8 mouse cellular contexts compared by ENCODE assay signal in genomic region chr2:152737306-152738221, GRCm38 (mm10). TPM values are rescaled to one million over a fixed set of nuclear protein-coding genes. Genes with fewer than 3 reads are reported as not detected.
A peak's percentile ranks its signal among the peaks of the same experiment; 100 is the strongest.
DNase-seq lines count a peak whose midpoint lies in the region; ATAC-seq and TF ChIP-seq lines count a peak whose summit lies in the region.

No protein-coding gene starts in this region.

- ATAC-seq in hindbrain, embryonic 13.5 days (ENCODE audit: low FRiP score) = no peak
- no peak for ATAC-seq in liver, embryonic 16.5 days (ENCODE audit: low read depth)
- ATAC-seq in stomach, postnatal 0 days (ENCODE audit: low FRiP score, low TSS enrichment) = no peak

- peak overlapping the region; percentile 79 for H3K9ac ChIP-seq in hindbrain, embryonic 13.5 days
- H3K9ac ChIP-seq in liver, embryonic 16.5 days (ENCODE audit: low read depth, low read length) = peak overlapping the region; percentile 68
- peak overlapping the region; percentile 90 for H3K9ac ChIP-seq in stomach, postnatal 0 days (ENCODE audit: low read length)

- H3K4me2 ChIP-seq in hindbrain, embryonic 13.5 days = peak overlapping the region; percentile 91
- H3K4me2 ChIP-seq in liver, embryonic 16.5 days (ENCODE audit: low read depth, low read length) = peak overlapping the region; percentile 98
- H3K4me2 ChIP-seq in stomach, postnatal 0 days (replicated peaks; ENCODE audit: low read depth) = peak overlapping the region; percentile 86

- 7% methylated on average over 10 of the region's 10 CpGs for WGBS in hindbrain, embryonic 13.5 days
- WGBS in liver, embryonic 16.5 days (ENCODE audit: insufficient replicate concordance) = 13% methylated on average over 10 of the region's 10 CpGs
- 13% methylated on average over 10 of the region's 10 CpGs for WGBS in stomach, postnatal 0 days

- no peaks in the 10 kb centered on the region for H3K36me3 ChIP-seq in testis, adult 2 months (ENCODE audit: control insufficient read depth, insufficient read depth, low read length)
- H3K36me3 ChIP-seq in hindbrain, embryonic 13.5 days = no peaks in the 10 kb centered on the region
- no peaks in the 10 kb centered on the region for H3K36me3 ChIP-seq in liver, embryonic 16.5 days (ENCODE audit: control insufficient read depth, insufficient read depth)
- H3K36me3 ChIP-seq in stomach, postnatal 0 days (ENCODE audit: control insufficient read depth, insufficient read depth, low read length) = no peaks in the 10 kb centered on the region

- H3K9me3 ChIP-seq in hindbrain, embryonic 13.5 days = no peaks in the 10 kb centered on the region
- H3K9me3 ChIP-seq in liver, embryonic 16.5 days (replicated peaks; ENCODE audit: control insufficient read depth, low read length) = no peaks in the 10 kb centered on the region
- no peaks in the 10 kb centered on the region for H3K9me3 ChIP-seq in stomach, postnatal 0 days (ENCODE audit: control insufficient read depth, low read length)

- no peaks in the 10 kb centered on the region for H3K27me3 ChIP-seq in testis, adult 2 months (ENCODE audit: control insufficient read depth, insufficient read depth, low read length)
- H3K27me3 ChIP-seq in hindbrain, embryonic 13.5 days = no peaks in the 10 kb centered on the region
- H3K27me3 ChIP-seq in liver, embryonic 16.5 days (ENCODE audit: control insufficient read depth, insufficient read depth, low read depth, low read length) = peaks cover 17% of the 10 kb centered on the region
- H3K27me3 ChIP-seq in stomach, postnatal 0 days (ENCODE audit: control insufficient read depth, insufficient read depth, low read length) = no peaks in the 10 kb centered on the region

- DNase-seq in testis, postnatal 14 days (ENCODE audit: low spot score) = no peak
- DNase-seq in stomach, postnatal 0 days (ENCODE audit: low spot score) = peak; percentile 59
- DNase-seq in frontal cortex, postnatal 25 days (ENCODE audit: low spot score in 2 of 2) = no peak
- DNase-seq in frontal cortex, postnatal 14 days (ENCODE audit: low spot score in 2 of 2) = no peak

- H3K4me3 ChIP-seq in testis, adult 2 months (ENCODE audit: control insufficient read depth, low read depth, low read length) = peak overlapping the region; percentile 24
- peak overlapping the region; percentile 69 for H3K4me3 ChIP-seq in embryonic fibroblast, embryonic 13.5 days (ENCODE audit: insufficient read depth, low read length)
- H3K4me3 ChIP-seq in hindbrain, embryonic 13.5 days = peak overlapping the region; percentile 58
- H3K4me3 ChIP-seq in liver, embryonic 16.5 days (ENCODE audit: low read depth, low read length) = peak overlapping the region; percentile 63
- peak overlapping the region; percentile 78 for H3K4me3 ChIP-seq in stomach, postnatal 0 days (ENCODE audit: low read depth, low read length)

- no peak for TF ChIP-seq CTCF in testis, adult 2 months (IDR thresholded peaks at IDR 0.05; ENCODE audit: control insufficient read depth, insufficient read depth, insufficient replicate concordance, low read depth, low read length)
- TF ChIP-seq CTCF in embryonic fibroblast, embryonic 13.5 days (IDR thresholded peaks at IDR 0.05; ENCODE audit: borderline replicate concordance, insufficient read depth, low read length) = no peak
- TF ChIP-seq CTCF in stomach, postnatal 0 days (IDR thresholded peaks at IDR 0.05; ENCODE audit: low read depth) = no peak

- TF ChIP-seq EP300 in stomach, postnatal 0 days (optimal IDR thresholded peaks at IDR 0.05) = no peak

- no peak for TF ChIP-seq POLR2A in testis, adult 2 months (IDR thresholded peaks at IDR 0.05; ENCODE audit: control insufficient read depth, low read depth, low read length)
- TF ChIP-seq POLR2A in embryonic fibroblast, embryonic 13.5 days (IDR thresholded peaks at IDR 0.05; ENCODE audit: low read depth, low read length) = peak; percentile 39

- peak overlapping the region; percentile 15; the same call in 1 of the 2 replicates for H3K27ac ChIP-seq in testis, adult 2 months (ENCODE audit: control insufficient read depth, insufficient read depth, low read depth, low read length)
- H3K27ac ChIP-seq in embryonic fibroblast, embryonic 13.5 days (ENCODE audit: insufficient read depth, low read length) = peak overlapping the region; percentile 16
- H3K27ac ChIP-seq in hindbrain, embryonic 13.5 days = peak overlapping the region; percentile 85
- peak overlapping the region; percentile 83 for H3K27ac ChIP-seq in liver, embryonic 16.5 days (ENCODE audit: low read length)
- peak overlapping the region; percentile 95 for H3K27ac ChIP-seq in stomach, postnatal 0 days (replicated peaks)

- peaks cover 38% of the 10 kb centered on the region for H3K4me1 ChIP-seq in testis, adult 2 months (ENCODE audit: control insufficient read depth, insufficient read depth, low read length)
- H3K4me1 ChIP-seq in embryonic fibroblast, embryonic 13.5 days (ENCODE audit: control insufficient read depth, insufficient read depth, low read length) = peaks cover 4% of the 10 kb centered on the region; the same call in 1 of the 2 replicates
- peaks cover 73% of the 10 kb centered on the region for H3K4me1 ChIP-seq in hindbrain, embryonic 13.5 days (replicated peaks)
- H3K4me1 ChIP-seq in liver, embryonic 16.5 days (ENCODE audit: control insufficient read depth, low read depth, low read length) = peaks cover 76% of the 10 kb centered on the region
- H3K4me1 ChIP-seq in stomach, postnatal 0 days (replicated peaks; ENCODE audit: control insufficient read depth, insufficient read depth) = 0 out of 2 replicates have a peak, but pooled peaks cover 6% of the 10 kb centered on the region

RNA-seq across cellular contexts. Expression of gene Id1, which starts 1.5 kb away (rescaled TPM):
- polyA plus RNA-seq in testis, adult 2 months (2012; rRNA removed) = 5.5 and 12.8 TPM in 2 replicates
- polyA plus RNA-seq in embryonic fibroblast, embryonic 13.5 days (2011; ENCODE audit: insufficient read length, low read depth, missing spikeins) = 49.1 and 67.7 TPM in 2 replicates
- polyA plus RNA-seq in hindbrain, embryonic 13.5 days (2015; fragmentation: Nextera tagmentation; extraction: Ambion mirVana) = 68.7 and 87.0 TPM in 2 replicates
- polyA plus RNA-seq in liver, embryonic 16.5 days (2015; fragmentation: Nextera tagmentation; extraction: Ambion mirVana) = 18.1 and 18.8 TPM in 2 replicates
- polyA plus RNA-seq in stomach, postnatal 0 days (2015; fragmentation: Nextera tagmentation; extraction: Ambion mirVana) = 191 and 228 TPM in 2 replicates

RNA-seq across cellular contexts. Expression of gene Cox4i2, which starts 16.4 kb away (rescaled TPM):
- polyA plus RNA-seq in testis, adult 2 months (2012; rRNA removed) = 0.32 and 0.85 TPM in 2 replicates
- 0.94 and 1.5 TPM in 2 replicates for polyA plus RNA-seq in embryonic fibroblast, embryonic 13.5 days (2011; ENCODE audit: insufficient read length, low read depth, missing spikeins)
- polyA plus RNA-seq in hindbrain, embryonic 13.5 days (2015; fragmentation: Nextera tagmentation; extraction: Ambion mirVana) = 4.6 and 5.4 TPM in 2 replicates
- 0.95 and 1.4 TPM in 2 replicates for polyA plus RNA-seq in liver, embryonic 16.5 days (2015; fragmentation: Nextera tagmentation; extraction: Ambion mirVana)
- polyA plus RNA-seq in stomach, postnatal 0 days (2015; fragmentation: Nextera tagmentation; extraction: Ambion mirVana) = 9.8 and 10.6 TPM in 2 replicates

RNA-seq across cellular contexts. Expression of gene Mcts2, which starts 50.7 kb away (rescaled TPM):
- 41.8 and 43.6 TPM in 2 replicates for polyA plus RNA-seq in testis, adult 2 months (2012; rRNA removed)
- 19.4 and 24.5 TPM in 2 replicates for polyA plus RNA-seq in embryonic fibroblast, embryonic 13.5 days (2011; ENCODE audit: insufficient read length, low read depth, missing spikeins)
- 39.4 and 47.2 TPM in 2 replicates for polyA plus RNA-seq in hindbrain, embryonic 13.5 days (2015; fragmentation: Nextera tagmentation; extraction: Ambion mirVana)
- polyA plus RNA-seq in liver, embryonic 16.5 days (2015; fragmentation: Nextera tagmentation; extraction: Ambion mirVana) = 10.2 and 11.1 TPM in 2 replicates
- 22.9 and 23.4 TPM in 2 replicates for polyA plus RNA-seq in stomach, postnatal 0 days (2015; fragmentation: Nextera tagmentation; extraction: Ambion mirVana)

Comparison
In these comparisons a context has a peak if more than half of its experiments do, and no peak if none do; other contexts are left out.
1. H3K27ac ChIP-seq: peak in every context shown above with its lines; median percentile 95 in stomach, postnatal 0 days; 85 in hindbrain, embryonic 13.5 days; 83 in liver, embryonic 16.5 days; 16 in embryonic fibroblast, embryonic 13.5 days; 15 in testis, adult 2 months.
2. H3K4me3 ChIP-seq: peak in every context shown above with its lines; median percentile 78 in stomach, postnatal 0 days; 69 in embryonic fibroblast, embryonic 13.5 days; 63 in liver, embryonic 16.5 days; 58 in hindbrain, embryonic 13.5 days; 24 in testis, adult 2 months.